Mouse (Mus musculus): ENCODE measurements around the gene Fbxl13. TPM values are rescaled to one million over a fixed set of nuclear protein-coding genes. Genes with fewer than 3 reads are reported as not detected.

Fbxl13 gene
- total and polyA plus RNA-seq, 3 experiments, result 0.14 to 0.30 (median 0.19) TPM

- Histone ChIP-seq H3K27me3 (replicated peaks) (no peaks in the 10 kb centered on the region), H3K9me3 (replicated peaks; ENCODE audit: low read length) (no peaks in the 10 kb centered on the region), H3K4me2 (ENCODE audit: insufficient read depth, low read depth, poor library complexity, severe bottlenecking) (no peak overlapping the region), H3K36me3 (replicated peaks in 1 of 2; ENCODE audit: control insufficient read depth in 1 of 2, insufficient read depth in 1 of 2, low read length in 1 of 2) (no peaks in the 10 kb centered on the region), H3K27ac (ENCODE audit: insufficient read depth, low read depth) (no peak overlapping the region), H3K79me2 (replicated peaks; ENCODE audit: control insufficient read depth, extremely low read depth, insufficient read depth, poor library complexity, severe bottlenecking) (no peaks in the 10 kb centered on the region), H3K9ac (ENCODE audit: insufficient read depth, low read depth) (no peak overlapping the region), H3K4me3 (replicated peaks in 1 of 3; ENCODE audit: low read depth in 2 of 3, low read length in 2 of 3, poor library complexity in 1 of 3) (no peak overlapping the region), H3K4me1 (ENCODE audit: control insufficient read depth in 1 of 2, insufficient read depth in 2 of 2) (0 out of 4 replicates have a peak, but pooled peaks cover 0 to 2% of the 10 kb centered on the region in 2 experiments)
- TF ChIP-seq MEF2A (IDR thresholded peaks at IDR 0.05; ENCODE audit: borderline replicate concordance, low read depth, low read length), result no peak
- in situ Hi-C loops (cut with MboI; ENCODE audit: low pct_ligation_motif_present, low pct_unique_long_range_greater_than_20kb, low sequenced_read_pairs) (no loop called here), dilution Hi-C loops (cut with MboI; ENCODE audit: extremely low pct_ligation_motif_present, extremely low pct_unique_long_range_greater_than_20kb, low sequenced_read_pairs) (no loop called here)
- no peak for DNase-seq (ENCODE audit: extremely low read depth)
Measured at GRCm38 (mm10) chr5:21692230-21692629, 46.8 kb upstream of the Fbxl13 start.

- TF ChIP-seq EP300 (IDR thresholded peaks at IDR 0.05; ENCODE audit: low read length) (no peak), PAX5 (IDR thresholded peaks at IDR 0.05; ENCODE audit: low read length) (no peak), MAX (IDR thresholded peaks at IDR 0.05; ENCODE audit: low read length) (no peak), MYC (IDR thresholded peaks at IDR 0.05; ENCODE audit: low read depth, low read length) (no peak), CHD1 (IDR thresholded peaks at IDR 0.05; ENCODE audit: low read depth, low read length) (no peak), JUN (IDR thresholded peaks at IDR 0.05; ENCODE audit: insufficient read depth, low read depth, low read length) (no peak), SIN3A (IDR thresholded peaks at IDR 0.05; ENCODE audit: low read length) (no peak), MEF2A (IDR thresholded peaks at IDR 0.05; ENCODE audit: borderline replicate concordance, low read depth, low read length) (no peak), NELFE (IDR thresholded peaks at IDR 0.05; ENCODE audit: low read depth, low read length) (no peak), E2F4 (IDR thresholded peaks at IDR 0.05; ENCODE audit: insufficient replicate concordance, low read depth, low read length) (no peak), POLR2A (IDR thresholded peaks at IDR 0.05; ENCODE audit: low read depth, low read length) (no peak), ZNF384 (IDR thresholded peaks at IDR 0.05; ENCODE audit: low read depth, low read length) (no peak), JUND (conservative IDR thresholded peaks at IDR 0.05; ENCODE audit: low read depth, low read length) (no peak), CHD2 (IDR thresholded peaks at IDR 0.05; ENCODE audit: low read length) (no peak), MXI1 (IDR thresholded peaks at IDR 0.05; ENCODE audit: low read depth, low read length) (no peak), HCFC1 (IDR thresholded peaks at IDR 0.05; ENCODE audit: low read depth, low read length) (no peak), IRF4 (IDR thresholded peaks at IDR 0.05; ENCODE audit: low read depth, low read length) (no peak)
- DNase-seq (ENCODE audit: extremely low read depth), result no peak
- Histone ChIP-seq H3K9ac (ENCODE audit: insufficient read depth, low read depth) (peak overlapping the region; percentile 5), H3K4me1 (ENCODE audit: control insufficient read depth in 1 of 2, insufficient read depth in 2 of 2) (peaks cover 1 to 5% of the 10 kb centered on the region in 2 experiments; a peak in 1 of 4 replicates), H3K79me2 (replicated peaks; ENCODE audit: control insufficient read depth, extremely low read depth, insufficient read depth, poor library complexity, severe bottlenecking) (no peaks in the 10 kb centered on the region), H3K36me3 (replicated peaks in 1 of 2; ENCODE audit: control insufficient read depth in 1 of 2, insufficient read depth in 1 of 2, low read length in 1 of 2) (no peaks in the 10 kb centered on the region), H3K9me3 (replicated peaks; ENCODE audit: low read length) (no peaks in the 10 kb centered on the region), H3K4me2 (ENCODE audit: insufficient read depth, low read depth, poor library complexity, severe bottlenecking) (peak overlapping the region; percentile 30), H3K27ac (ENCODE audit: insufficient read depth, low read depth) (no peak overlapping the region), H3K4me3 (replicated peaks in 1 of 3; ENCODE audit: low read depth in 2 of 3, low read length in 2 of 3, poor library complexity in 1 of 3) (no peak overlapping the region), H3K27me3 (replicated peaks) (no peaks in the 10 kb centered on the region)
- dilution Hi-C loops (cut with MboI; ENCODE audit: extremely low pct_ligation_motif_present, extremely low pct_unique_long_range_greater_than_20kb, low sequenced_read_pairs) (no loop called here), in situ Hi-C loops (cut with MboI; ENCODE audit: low pct_ligation_motif_present, low pct_unique_long_range_greater_than_20kb, low sequenced_read_pairs) (no loop called here)
Measured at GRCm38 (mm10) chr5:21687042-21687441, 41.6 kb upstream of the Fbxl13 start.

All from CH12.LX (cell line).